Mouse (Mus musculus) ES-E14 (cell line): ENCODE data around the gene Dohh. TPM values are rescaled to one million over a fixed set of nuclear protein-coding genes. Genes with fewer than 3 reads are reported as not detected.
A peak's percentile ranks its signal among the peaks of the same experiment; 100 is the strongest.

Experiments
- DNase-seq: peaks from one replicate; pipeline ENCODE4 v3.0.0-alpha.2; 2013; ENCODE audit warnings: low read depth, low spot score
- H3K27ac ChIP-seq: 2 replicates; pipeline ENCODE4 v1.5.1; 2012; ENCODE audit warnings: low read depth, mild to moderate bottlenecking, low read length, moderate library complexity, mixed read lengths; ENCODE audit not compliant: poor library complexity, insufficient read depth, severe bottlenecking
- H3K36me3 ChIP-seq: 2 replicates; pipeline ENCODE4 v1.6.1; 2012; ENCODE audit warnings: mild to moderate bottlenecking, low read length, moderate library complexity, mixed read lengths; ENCODE audit not compliant: control insufficient read depth, poor library complexity, insufficient read depth, severe bottlenecking
- H3K4me1 ChIP-seq, 2 experiments: fragments of 150-350 bp in 1 of 2; sonication (generic) in 1 of 2; 2 replicates each; pipeline ENCODE4 v1.6.1; 2012; ENCODE audit warnings: low read length in 2 of 2, mild to moderate bottlenecking in 1 of 2, mixed read lengths in 1 of 2; ENCODE audit not compliant: control insufficient read depth in 2 of 2, insufficient read depth in 2 of 2, poor library complexity in 1 of 2
- H3K4me3 ChIP-seq, 2 experiments: fragments of 150-350 bp in 1 of 2; sonication (generic) in 1 of 2; 2 replicates each; pipeline ENCODE4 v1.5.1; 2012; ENCODE audit warnings: low read length in 2 of 2, low read depth in 1 of 2, mild to moderate bottlenecking in 1 of 2, mixed read lengths in 1 of 2; ENCODE audit not compliant: insufficient read depth in 1 of 2, poor library complexity in 1 of 2, severe bottlenecking in 1 of 2
- H3K9ac ChIP-seq: 2 replicates; pipeline ENCODE4 v1.6.1; 2012; ENCODE audit warnings: low read depth, mild to moderate bottlenecking, low read length, mixed read lengths; ENCODE audit not compliant: poor library complexity, insufficient read depth, severe bottlenecking
- H3K9me3 ChIP-seq: fragments of 150-350 bp; sonication (generic); 2 replicates; pipeline ENCODE4 v1.6.1; 2012; ENCODE audit warnings: low read depth, mild to moderate bottlenecking, low read length; ENCODE audit not compliant: control insufficient read depth, insufficient read depth
- CHD2 ChIP-seq: IDR thresholded peaks from 2 replicates; pipeline ENCODE4 v1.6.1; 2014; ENCODE audit warnings: mild to moderate bottlenecking, low read depth, low read length, inconsistent platforms
- HCFC1 ChIP-seq: IDR thresholded peaks from 2 replicates; pipeline ENCODE4 v1.6.1; 2012; ENCODE audit warnings: low read length, inconsistent platforms, borderline replicate concordance; ENCODE audit not compliant: insufficient read depth
- MAFK ChIP-seq: IDR thresholded peaks from 2 replicates; pipeline ENCODE4 v1.6.1; 2014; ENCODE audit warnings: mild to moderate bottlenecking, low read depth, low read length, inconsistent platforms; ENCODE audit not compliant: insufficient read depth
- ZC3H11A ChIP-seq: IDR thresholded peaks from 2 replicates; pipeline ENCODE4 v1.6.1; 2012; ENCODE audit warnings: low read depth, mild to moderate bottlenecking, inconsistent platforms, low read length, borderline replicate concordance
- ZNF384 ChIP-seq: IDR thresholded peaks from 2 replicates; pipeline ENCODE4 v1.6.1; 2012; ENCODE audit warnings: low read depth, low read length, inconsistent platforms
- in situ Hi-C, 2 experiments: fragments of 600-800 bp; cut with MboI; formaldehyde crosslinking; loops; one replicate each; pipeline ENCODE4 v1.15.1; 2025; ENCODE audit warnings: low sequenced_read_pairs in 2 of 2, inconsistent platforms in 1 of 2; ENCODE audit not compliant: unreplicated experiment in 2 of 2
- total RNA-seq: library from RNA; depleted of rRNA; stranded (reverse); fragments of 300-350 nt; gene quantifications from 2 replicates; pipeline ENCODE4 v1.2.3, GENCODE M21; 2012

The Dohh gene
- total RNA-seq, 1 experiment = 168 TPM

DNA sequence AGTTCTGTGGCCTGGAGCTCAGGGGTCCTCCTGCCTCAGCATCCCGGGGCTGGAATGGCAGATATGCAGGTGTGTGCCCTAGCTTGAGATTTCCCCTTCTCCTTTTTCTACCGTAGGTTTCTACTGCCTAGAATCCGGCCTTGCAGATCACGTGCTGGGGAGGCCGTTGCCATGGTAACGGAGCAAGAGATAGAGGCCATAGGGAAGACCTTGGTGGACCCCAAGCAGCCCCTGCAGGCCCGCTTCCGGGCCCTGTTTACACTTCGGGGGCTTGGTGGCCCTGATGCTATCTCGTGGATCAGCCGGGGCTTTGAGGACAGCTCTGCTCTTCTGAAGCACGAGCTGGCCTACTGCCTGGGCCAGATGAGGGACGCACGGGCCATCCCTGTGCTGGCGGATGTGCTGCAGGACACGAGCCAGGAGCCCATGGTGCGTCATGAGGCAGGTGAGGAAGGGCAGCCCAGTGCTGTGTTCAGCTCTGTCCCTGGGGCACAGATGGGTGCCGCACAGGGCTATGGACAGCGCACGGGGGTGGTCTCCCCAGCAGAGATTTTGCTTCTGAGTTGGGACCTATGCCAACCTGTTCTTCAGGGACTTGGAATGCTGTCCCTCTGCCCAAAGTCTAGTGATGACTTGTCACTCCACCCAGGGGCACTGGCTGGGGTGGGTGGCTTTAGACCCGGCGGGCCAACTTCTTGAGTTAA lies 1.5 kb downstream of the Dohh start:
- Histone ChIP-seq H3K9me3 (no peaks in the 10 kb centered on the region), H3K27ac (no peak overlapping the region), H3K4me1 (peaks cover 0 to 11% of the 10 kb centered on the region in 2 experiments; a peak in 2 of 4 replicates), H3K9ac (peak overlapping the region; percentile 93; the same call in 1 of the 2 replicates), H3K4me3 (peak overlapping the region; percentile 77 to 86; a peak in 3 of 4 replicates), H3K36me3 (peaks cover 35% of the 10 kb centered on the region)
- TF ChIP-seq CHD2 (no peak), HCFC1 (no peak), ZC3H11A (no peak), MAFK (no peak), ZNF384 (no peak)
- in situ Hi-C loops = no loop called here
- no peak for DNase-seq

DNA sequence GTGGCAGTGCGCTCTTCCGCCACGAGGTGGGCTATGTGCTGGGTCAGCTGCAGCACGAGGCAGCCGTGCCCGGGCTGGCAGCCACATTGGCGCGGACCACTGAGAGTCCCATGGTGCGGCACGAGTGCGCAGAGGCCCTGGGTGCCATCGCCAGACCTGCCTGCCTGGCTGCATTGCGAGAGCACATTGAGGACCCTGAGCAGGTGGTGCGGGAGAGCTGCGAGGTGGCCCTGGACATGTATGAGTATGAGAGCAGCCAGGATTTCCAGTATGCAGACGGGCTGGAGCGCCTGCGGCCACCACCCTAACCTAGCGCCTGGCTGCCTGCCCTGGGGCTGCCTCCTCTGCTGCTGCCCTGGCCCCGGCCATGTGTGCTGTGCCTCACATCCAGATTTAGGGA lies 3.5 kb downstream of the Dohh start:
- Histone ChIP-seq H3K27ac (no peak overlapping the region), H3K36me3 (peaks cover 35% of the 10 kb centered on the region), H3K9me3 (no peaks in the 10 kb centered on the region), H3K4me3 (no peak overlapping the region), H3K4me1 (peaks cover 0 to 11% of the 10 kb centered on the region in 2 experiments; a peak in 2 of 4 replicates), H3K9ac (no peak overlapping the region)
- in situ Hi-C loops = no loop called here
- TF ChIP-seq CHD2 (no peak), MAFK (no peak)
- no peak for DNase-seq

DNA sequence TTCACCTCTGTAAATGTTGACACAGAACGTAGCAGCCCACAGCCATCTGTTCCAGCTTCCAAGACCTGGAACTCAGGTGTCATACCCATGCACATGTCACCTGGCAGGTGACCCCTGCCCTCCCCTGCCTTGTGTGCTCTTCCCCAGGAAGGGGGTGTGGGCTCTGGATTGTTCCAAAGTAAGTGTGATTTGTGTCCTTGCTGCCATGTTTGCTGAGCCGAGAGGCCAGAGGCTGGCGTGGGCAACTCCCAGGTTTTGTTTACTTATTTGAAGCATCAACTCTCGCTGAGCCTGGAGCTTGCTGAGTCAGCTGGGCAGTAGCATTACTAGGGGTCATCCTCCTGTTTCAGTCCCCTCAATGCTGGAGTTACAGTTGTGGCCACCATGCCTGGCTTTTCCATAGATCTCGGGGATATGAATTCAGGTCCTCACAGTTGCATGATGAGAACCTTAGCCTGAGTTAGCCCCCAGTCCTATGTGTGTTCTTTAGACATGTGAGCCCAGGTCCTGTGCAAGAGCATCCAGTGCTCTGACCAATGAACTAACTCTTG lies 4.4 kb downstream of the Dohh start, which contains the start of gene Gm48552:
TSS of gene Gm48552 (plus strand) at position 501 of the 551 bp plus-strand sequence.
- Histone ChIP-seq H3K9ac (no peak within 1 kb of the TSS), H3K4me1 (peaks cover 0 to 16% of the 10 kb centered on the region in 2 experiments; a peak in 2 of 4 replicates), H3K27ac (no peak within 1 kb of the TSS), H3K36me3 (peaks cover 35% of the 10 kb centered on the region), H3K4me3 (no peak within 1 kb of the TSS), H3K9me3 (no peaks in the 10 kb centered on the region)
- no peak for DNase-seq
- TF ChIP-seq HCFC1 = no peak
- no peak for TF ChIP-seq ZC3H11A
- TF ChIP-seq MAFK = no peak
- no peak for TF ChIP-seq ZNF384
- TF ChIP-seq CHD2 = no peak
- in situ Hi-C loops = no loop called here

DNA sequence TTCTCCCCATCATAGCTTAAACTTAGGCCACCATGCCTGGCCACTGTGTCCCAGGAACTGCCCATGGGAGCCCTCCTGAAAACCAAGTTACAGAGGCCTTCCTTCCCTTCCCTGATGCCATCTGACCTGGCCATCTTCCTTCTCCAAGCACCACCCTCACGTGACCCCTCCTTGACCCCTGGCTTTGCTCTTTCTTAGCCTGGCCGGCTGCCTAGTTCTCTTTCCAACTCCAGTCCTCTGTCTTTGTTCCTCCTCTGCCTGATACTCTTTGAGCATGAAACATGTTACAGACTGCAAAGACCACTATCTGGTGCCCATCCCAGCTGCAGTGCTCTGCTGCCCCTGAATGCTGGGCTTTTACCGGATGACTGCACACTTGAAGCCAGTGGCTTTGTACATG lies 5.1 kb downstream of the Dohh start:
- in situ Hi-C loops = no loop called here
- Histone ChIP-seq H3K9ac (no peak overlapping the region), H3K4me3 (no peak overlapping the region), H3K36me3 (peaks cover 35% of the 10 kb centered on the region), H3K9me3 (no peaks in the 10 kb centered on the region), H3K4me1 (peaks cover 0 to 19% of the 10 kb centered on the region in 2 experiments; a peak in 2 of 4 replicates), H3K27ac (no peak overlapping the region)
- no peak for DNase-seq
- no peak for TF ChIP-seq ZNF384
- no peak for TF ChIP-seq CHD2
- TF ChIP-seq MAFK = no peak
- no peak for TF ChIP-seq ZC3H11A
- TF ChIP-seq HCFC1 = no peak
